Mouse (Mus musculus) limb, embryonic 12.5 days (tissue): ENCODE results near the gene Anxa6. TPM values are rescaled to one million over a fixed set of nuclear protein-coding genes. Genes with fewer than 3 reads are reported as not detected.
A peak's percentile ranks its signal among the peaks of the same experiment; 100 is the strongest.

ENCODE experiments used
- ATAC-seq: fragments of 200-750 bp; cut with Nextera tagmentation; 2 replicates; pipeline ENCODE4 v1.8.0; 2017; ENCODE audit warnings: low read depth, moderate TSS enrichment; ENCODE audit not compliant: insufficient number of reproducible peaks, insufficient read depth, low FRiP score, low TSS enrichment
- H3K27ac ChIP-seq: fragments of 300-500 bp; sonication (generic); 2 replicates; pipeline ENCODE4 v1.5.1; 2016; ENCODE audit warnings: mild to moderate bottlenecking, moderate library complexity
- H3K27me3 ChIP-seq: fragments of 300-500 bp; sonication (generic); 2 replicates; pipeline ENCODE4 v1.6.1; 2016; ENCODE audit warnings: mild to moderate bottlenecking, moderate library complexity
- H3K36me3 ChIP-seq: fragments of 300-500 bp; sonication (generic); 2 replicates; pipeline ENCODE4 v1.6.1; 2016; ENCODE audit warnings: mild to moderate bottlenecking, moderate library complexity
- H3K4me1 ChIP-seq: fragments of 300-500 bp; sonication (generic); replicated peaks from 2 replicates; pipeline ENCODE4 v1.6.1; 2016
- H3K4me2 ChIP-seq: fragments of 300-500 bp; sonication (generic); 2 replicates; pipeline ENCODE4 v1.6.1; 2016; ENCODE audit warnings: mild to moderate bottlenecking, moderate library complexity
- H3K4me3 ChIP-seq: fragments of 300-500 bp; sonication (generic); replicated peaks from 2 replicates; pipeline ENCODE4 v1.5.1; 2016; ENCODE audit warnings: mild to moderate bottlenecking
- H3K9ac ChIP-seq: fragments of 300-500 bp; sonication (generic); replicated peaks from 2 replicates; pipeline ENCODE4 v1.6.1; 2016; ENCODE audit warnings: mild to moderate bottlenecking, moderate library complexity
- H3K9me3 ChIP-seq: fragments of 300-500 bp; sonication (generic); 2 replicates; pipeline ENCODE4 v1.6.1; 2016; ENCODE audit warnings: mild to moderate bottlenecking, moderate library complexity
- WGBS: fragments of 180-500 bp; shearing (Covaris S2); methylation state at CpG from one replicate; pipeline ENCODE4 v1.1.7; 2016; 5-methylcytosine and 5-hydroxymethylcytosine counted together
- polyA plus RNA-seq: library from polyadenylated mRNA; unstranded; fragments of >200 nt; fragmentation: Nextera tagmentation; extraction: Ambion mirVana; gene quantifications from 2 replicates; pipeline ENCODE4 v1.2.1, GENCODE M21; 2016

Gene Anxa6
- polyA plus RNA-seq, 1 experiment from 2014 or later = 168 TPM

DNA sequence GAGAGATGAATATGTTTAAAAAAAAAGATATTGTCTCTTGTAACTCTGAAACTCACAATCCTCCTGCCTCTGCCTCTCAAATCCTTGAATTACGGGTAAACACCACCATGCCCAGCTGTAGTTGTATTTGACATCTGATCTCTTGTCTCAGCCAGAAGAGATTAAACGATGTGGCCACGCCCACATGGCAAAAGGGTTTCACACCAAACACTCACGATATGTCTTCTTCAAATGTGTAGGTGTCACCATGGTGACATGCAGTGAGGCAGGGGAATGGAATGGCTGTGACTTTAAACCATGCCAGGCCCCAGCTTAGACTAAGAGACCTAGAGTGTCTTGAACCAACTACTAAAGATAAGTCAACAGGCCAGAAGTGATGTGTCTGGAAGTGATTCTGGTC lies 33.7 kb upstream of the Anxa6 start:
- no peak overlapping the region for H3K9ac ChIP-seq
- no peak overlapping the region for H3K4me2 ChIP-seq
- no peak overlapping the region for H3K4me3 ChIP-seq
- no peak overlapping the region for H3K27ac ChIP-seq
- WGBS = 61% methylated on average over 4 of the region's 4 CpGs
- no peaks in the 10 kb centered on the region for H3K4me1 ChIP-seq
- H3K9me3 ChIP-seq = no peaks in the 10 kb centered on the region
- H3K36me3 ChIP-seq = no peaks in the 10 kb centered on the region
- no peak for ATAC-seq
- no peaks in the 10 kb centered on the region for H3K27me3 ChIP-seq

DNA sequence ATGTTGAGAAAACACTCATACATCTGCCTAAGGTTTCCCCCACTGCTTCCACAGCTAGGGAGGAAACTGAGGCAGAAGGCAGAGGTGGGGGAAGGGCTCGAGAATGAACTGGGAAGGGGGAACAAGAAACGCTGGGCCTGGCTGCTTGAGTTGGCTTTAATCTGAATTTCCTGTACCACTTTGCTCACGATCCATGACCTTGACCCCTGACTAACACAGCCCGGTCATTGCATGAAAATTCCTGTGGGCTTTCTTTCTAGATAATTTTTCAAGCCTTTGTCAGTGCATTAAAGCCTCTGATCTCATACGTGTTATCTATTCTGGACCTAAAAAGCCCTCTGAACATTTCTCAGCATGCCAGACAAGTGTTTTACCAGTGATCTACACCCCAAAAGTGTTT lies 29.6 kb upstream of the Anxa6 start:
- WGBS = 41% methylated on average over 5 of the region's 5 CpGs

DNA sequence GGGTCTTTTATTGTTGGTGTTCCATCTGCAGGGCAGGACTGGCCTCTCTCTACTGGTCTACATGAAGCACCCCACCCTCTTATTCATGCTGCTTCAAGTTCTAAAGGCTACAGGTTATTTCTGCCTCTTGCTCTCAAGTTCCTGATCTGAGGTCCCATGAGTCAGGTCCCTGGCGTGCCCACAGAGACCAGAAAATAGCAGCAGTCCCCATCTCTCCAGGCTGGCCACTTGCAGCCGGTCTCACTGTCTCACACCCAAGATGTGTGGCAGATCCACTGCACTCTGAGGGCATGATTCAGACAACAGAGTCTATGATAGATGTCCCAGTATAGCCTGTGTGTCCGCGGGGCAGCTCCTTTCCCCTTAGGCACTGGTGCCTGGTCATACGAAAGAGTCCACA lies 27.6 kb upstream of the Anxa6 start:
- no peaks in the 10 kb centered on the region for H3K4me1 ChIP-seq
- H3K27ac ChIP-seq = no peak overlapping the region
- WGBS = 88% methylated on average over 5 of the region's 5 CpGs
- no peak overlapping the region for H3K4me3 ChIP-seq
- H3K9me3 ChIP-seq = no peaks in the 10 kb centered on the region
- ATAC-seq = no peak
- no peak overlapping the region for H3K9ac ChIP-seq
- no peaks in the 10 kb centered on the region for H3K27me3 ChIP-seq
- no peaks in the 10 kb centered on the region for H3K36me3 ChIP-seq
- H3K4me2 ChIP-seq = no peak overlapping the region

More for the DNA sequence above, 29.6 kb upstream of the Anxa6 start:
- Histone ChIP-seq H3K27ac (no peak overlapping the region), H3K9me3 (no peaks in the 10 kb centered on the region), H3K27me3 (no peaks in the 10 kb centered on the region), H3K4me2 (no peak overlapping the region), H3K9ac (no peak overlapping the region), H3K4me3 (no peak overlapping the region), H3K36me3 (no peaks in the 10 kb centered on the region), H3K4me1 (no peaks in the 10 kb centered on the region)
- ATAC-seq = no peak

DNA sequence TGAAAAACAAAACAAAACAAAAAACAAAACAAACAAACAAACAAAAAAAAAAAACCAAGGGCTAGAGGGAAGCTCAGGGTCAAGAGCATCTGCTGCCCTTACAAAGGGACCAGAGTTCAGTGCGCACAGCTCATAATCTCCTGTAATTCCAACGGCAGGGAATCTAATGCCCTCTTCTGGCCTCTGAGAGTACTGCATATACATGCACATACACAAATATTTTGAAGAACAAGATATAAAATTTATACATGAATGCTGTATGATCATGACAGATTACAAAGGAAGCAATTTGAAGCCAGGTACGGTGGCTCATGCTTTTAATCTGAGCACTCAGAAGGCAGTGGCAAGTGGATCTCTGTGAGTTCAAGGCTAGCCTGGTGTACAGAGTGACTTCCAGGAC lies 24.3 kb upstream of the Anxa6 start:
- H3K9me3 ChIP-seq = no peaks in the 10 kb centered on the region
- H3K36me3 ChIP-seq = no peaks in the 10 kb centered on the region
- no peak overlapping the region for H3K9ac ChIP-seq
- no peak overlapping the region for H3K4me2 ChIP-seq
- no peak for ATAC-seq
- H3K27me3 ChIP-seq = no peaks in the 10 kb centered on the region
- WGBS = 82% methylated on average over 3 of the region's 3 CpGs
- no peak overlapping the region for H3K4me3 ChIP-seq
- H3K27ac ChIP-seq = no peak overlapping the region
- H3K4me1 ChIP-seq = no peaks in the 10 kb centered on the region

DNA sequence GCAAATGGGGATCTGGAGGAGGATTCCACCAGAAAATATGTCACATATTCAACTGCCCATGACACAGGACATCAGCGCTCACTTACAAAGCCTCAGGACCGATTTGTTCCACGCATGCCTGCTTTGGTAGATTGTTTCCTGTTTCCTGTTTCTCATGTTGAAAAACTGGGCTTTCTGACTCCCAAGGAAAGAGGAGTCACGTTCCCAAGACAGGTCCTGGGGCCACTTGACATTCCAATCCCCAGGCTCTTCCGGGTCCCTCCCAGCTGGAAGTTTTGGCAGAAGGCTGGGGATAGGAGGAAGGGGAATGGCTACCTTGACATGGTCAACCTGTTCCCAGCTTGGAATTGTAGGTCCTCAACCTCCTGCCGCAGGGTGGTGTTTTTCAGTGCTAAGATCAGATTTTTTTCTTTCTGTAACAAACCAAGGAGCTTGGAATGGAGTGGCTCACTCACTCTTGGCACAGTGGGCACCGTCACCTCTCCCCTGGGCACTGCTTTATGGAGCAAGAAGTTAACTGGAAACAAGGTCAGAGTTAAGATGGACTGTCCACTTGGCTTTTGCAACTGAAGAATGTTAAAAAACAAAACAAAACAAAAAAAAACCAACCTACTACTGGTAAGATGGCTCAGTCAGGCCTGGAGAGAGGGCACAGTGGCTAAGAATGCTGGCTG lies 17.7 kb upstream of the Anxa6 start:
- no peak for ATAC-seq
- no peaks in the 10 kb centered on the region for H3K4me1 ChIP-seq
- no peak overlapping the region for H3K27ac ChIP-seq
- H3K4me2 ChIP-seq = no peak overlapping the region
- no peaks in the 10 kb centered on the region for H3K36me3 ChIP-seq
- H3K27me3 ChIP-seq = no peaks in the 10 kb centered on the region
- 81% methylated on average over 7 of the region's 7 CpGs for WGBS
- no peak overlapping the region for H3K9ac ChIP-seq
- no peaks in the 10 kb centered on the region for H3K9me3 ChIP-seq
- no peak overlapping the region for H3K4me3 ChIP-seq

DNA sequence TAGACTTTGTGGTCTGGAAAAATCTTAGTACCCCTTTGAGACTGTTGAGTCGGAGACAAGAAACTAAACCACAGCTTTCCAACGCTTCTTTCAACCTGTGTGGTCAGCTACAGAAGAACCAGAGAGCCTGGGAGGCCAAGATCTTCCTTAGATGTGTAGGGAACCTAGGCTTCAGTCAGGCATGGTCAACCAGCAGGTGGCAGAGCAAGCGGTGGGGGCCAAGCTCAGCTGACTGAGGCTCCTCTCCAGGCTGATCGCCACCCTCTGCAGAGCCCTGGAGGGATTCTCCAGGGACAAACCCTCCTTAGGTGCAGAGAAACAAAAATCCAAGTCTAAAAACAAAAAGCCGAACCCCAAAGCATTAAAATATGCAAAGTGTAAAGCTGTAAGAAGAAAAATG lies 13.4 kb upstream of the Anxa6 start:
- Histone ChIP-seq H3K9ac (no peak overlapping the region), H3K27ac (no peak overlapping the region), H3K9me3 (no peaks in the 10 kb centered on the region), H3K36me3 (no peaks in the 10 kb centered on the region), H3K27me3 (no peaks in the 10 kb centered on the region), H3K4me3 (no peak overlapping the region), H3K4me1 (no peaks in the 10 kb centered on the region), H3K4me2 (no peak overlapping the region)
- no peak for ATAC-seq
- WGBS = 60% methylated on average over 5 of the region's 5 CpGs

DNA sequence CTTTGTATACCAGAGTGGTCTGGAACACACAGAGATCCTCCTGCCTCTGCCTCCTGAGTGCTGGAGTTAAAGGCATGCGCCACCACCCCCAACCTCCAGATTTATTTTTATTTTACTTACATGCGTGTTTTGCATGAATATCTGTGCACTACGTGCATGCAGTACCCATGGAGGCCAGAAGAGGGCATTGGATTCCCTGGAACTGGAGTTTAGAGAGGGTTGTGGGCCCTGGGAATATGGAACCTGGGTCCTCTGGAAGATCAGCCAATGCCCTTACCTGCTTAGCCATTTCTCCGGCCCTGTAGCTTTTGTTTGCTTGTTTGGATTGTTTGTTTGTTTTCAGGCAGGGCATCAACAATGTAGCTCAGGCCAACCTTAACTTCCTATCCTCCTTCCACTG lies 8.1 kb upstream of the Anxa6 start:
- 69% methylated on average over 4 of the region's 4 CpGs for WGBS
- Histone ChIP-seq H3K27ac (no peak overlapping the region), H3K9me3 (0 out of 2 replicates have a peak, but pooled peaks cover 3% of the 10 kb centered on the region), H3K36me3 (no peaks in the 10 kb centered on the region), H3K27me3 (no peaks in the 10 kb centered on the region), H3K4me3 (no peak overlapping the region), H3K4me1 (no peaks in the 10 kb centered on the region), H3K4me2 (no peak overlapping the region), H3K9ac (no peak overlapping the region)
- ATAC-seq = no peak

DNA sequence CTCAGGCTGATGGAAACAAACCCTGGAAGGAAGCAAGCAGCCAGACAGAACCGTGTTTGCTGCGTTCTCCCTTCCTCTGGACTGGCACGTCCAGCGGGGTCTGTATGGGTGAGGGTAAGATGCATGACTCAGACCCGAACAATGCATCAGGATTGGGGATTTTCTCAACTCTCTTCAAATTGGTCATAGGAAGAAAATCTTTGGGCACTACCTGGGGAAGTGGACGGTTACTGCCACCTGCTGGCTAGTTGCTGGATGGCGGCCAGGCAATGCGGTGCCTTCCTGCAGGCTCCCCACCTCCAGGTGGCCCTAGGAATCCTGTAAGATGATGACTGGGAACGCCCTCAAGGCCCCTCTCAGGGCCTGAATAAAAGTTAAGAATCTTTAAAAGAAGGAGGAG lies 6.3 kb upstream of the Anxa6 start:
- no peak for ATAC-seq
- Histone ChIP-seq H3K9ac (no peak overlapping the region), H3K9me3 (0 out of 2 replicates have a peak, but pooled peaks cover 3% of the 10 kb centered on the region)

DNA sequence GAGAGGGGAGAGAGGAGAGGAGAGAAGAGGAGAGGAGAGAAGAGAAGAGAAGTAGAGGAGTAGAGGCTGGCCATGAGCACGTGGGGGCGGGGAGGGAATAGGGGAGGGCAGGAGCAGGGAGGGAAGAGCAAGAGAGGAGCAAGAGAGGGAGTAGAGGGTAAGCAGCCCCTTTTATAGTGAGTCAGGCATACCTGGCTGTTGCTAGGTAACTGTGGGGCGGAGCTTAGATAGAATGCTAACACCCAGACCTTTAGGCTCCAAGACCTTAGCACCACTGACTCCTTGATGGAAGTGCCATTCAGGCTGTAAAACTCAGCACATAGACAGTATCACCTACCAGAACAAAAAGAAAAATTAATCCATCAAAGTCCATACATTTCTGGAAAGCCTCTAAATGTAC lies 3.4 kb upstream of the Anxa6 start:
- no peak overlapping the region for H3K4me3 ChIP-seq
- no peak overlapping the region for H3K9ac ChIP-seq
- no peak overlapping the region for H3K27ac ChIP-seq
- no peaks in the 10 kb centered on the region for H3K27me3 ChIP-seq
- 0 out of 2 replicates have a peak, but pooled peaks cover 3% of the 10 kb centered on the region for H3K9me3 ChIP-seq
- H3K36me3 ChIP-seq = no peaks in the 10 kb centered on the region
- WGBS = 31% methylated on average over 3 of the region's 3 CpGs
- H3K4me1 ChIP-seq = peaks cover 21% of the 10 kb centered on the region
- ATAC-seq = no peak
- H3K4me2 ChIP-seq = no peak overlapping the region

More for the DNA sequence above, 6.3 kb upstream of the Anxa6 start:
- Histone ChIP-seq H3K4me1 (no peaks in the 10 kb centered on the region), H3K27me3 (no peaks in the 10 kb centered on the region), H3K27ac (no peak overlapping the region), H3K4me3 (no peak overlapping the region), H3K4me2 (no peak overlapping the region), H3K36me3 (no peaks in the 10 kb centered on the region)
- 9% methylated on average over 9 of the region's 9 CpGs for WGBS

DNA sequence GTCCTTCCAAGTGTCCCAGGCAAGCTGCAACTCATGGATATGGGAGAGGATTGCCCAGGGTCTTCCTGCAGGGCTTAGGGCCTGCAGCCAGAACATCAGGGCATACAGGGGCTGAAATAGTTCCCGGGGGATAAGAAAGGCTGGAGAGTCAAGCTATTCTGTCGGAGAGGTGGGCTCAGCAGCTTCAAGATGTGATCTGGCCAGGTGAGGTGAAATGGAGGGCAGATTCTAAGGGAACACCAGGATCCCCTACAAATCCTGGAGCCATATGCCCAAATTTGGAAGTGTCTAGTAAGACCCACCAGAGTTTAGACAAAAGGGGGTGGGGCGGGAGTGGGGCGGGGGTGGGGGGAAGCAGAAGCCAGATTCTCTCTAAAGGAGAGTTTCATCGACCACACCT lies 959 bp downstream of the Anxa6 start:
- H3K27ac ChIP-seq = peak overlapping the region; percentile 68
- peak overlapping the region; percentile 69 for H3K9ac ChIP-seq
- ATAC-seq = no peak
- H3K4me2 ChIP-seq = peak overlapping the region; percentile 93
- 24% methylated on average over 5 of the region's 5 CpGs for WGBS
- peak overlapping the region; percentile 72 for H3K4me3 ChIP-seq
- H3K9me3 ChIP-seq = no peaks in the 10 kb centered on the region
- no peaks in the 10 kb centered on the region for H3K27me3 ChIP-seq
- peaks cover 47% of the 10 kb centered on the region for H3K4me1 ChIP-seq
- peaks cover 5% of the 10 kb centered on the region; the same call in 1 of the 2 replicates for H3K36me3 ChIP-seq

DNA sequence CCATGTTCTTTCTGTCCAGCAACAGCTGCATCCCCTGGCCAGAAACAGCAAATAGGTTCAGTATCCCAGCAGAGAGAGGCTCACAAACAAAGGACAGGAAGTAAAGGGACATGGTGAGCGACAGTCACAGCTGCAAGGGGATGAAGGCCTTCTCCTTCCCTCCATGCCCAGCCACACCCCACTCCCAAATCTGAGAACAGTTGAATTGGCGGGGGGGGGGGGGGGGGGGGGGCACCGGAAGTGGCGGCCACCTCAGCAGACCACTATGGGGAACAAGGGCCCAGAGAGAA lies 1.3 kb downstream of the Anxa6 start:
- Histone ChIP-seq H3K36me3 (peaks cover 5% of the 10 kb centered on the region; the same call in 1 of the 2 replicates), H3K9me3 (no peaks in the 10 kb centered on the region), H3K27me3 (no peaks in the 10 kb centered on the region), H3K4me2 (peak overlapping the region; percentile 93), H3K27ac (peak overlapping the region; percentile 68), H3K9ac (peak overlapping the region; percentile 47), H3K4me3 (peak overlapping the region; percentile 72), H3K4me1 (peaks cover 47% of the 10 kb centered on the region)
- no peak for ATAC-seq
- WGBS = 13% methylated on average over 1 of the region's 4 CpGs
